Mouse (Mus musculus): Measurements from ENCODE around the gene Ankrd6. TPM values are rescaled to one million over a fixed set of nuclear protein-coding genes. Genes with fewer than 3 reads are reported as not detected.

The Ankrd6 gene
- total RNA-seq, 4 experiments from 2014 or later, result 3.8 to 5.9 (median 4.8) TPM

DNA sequence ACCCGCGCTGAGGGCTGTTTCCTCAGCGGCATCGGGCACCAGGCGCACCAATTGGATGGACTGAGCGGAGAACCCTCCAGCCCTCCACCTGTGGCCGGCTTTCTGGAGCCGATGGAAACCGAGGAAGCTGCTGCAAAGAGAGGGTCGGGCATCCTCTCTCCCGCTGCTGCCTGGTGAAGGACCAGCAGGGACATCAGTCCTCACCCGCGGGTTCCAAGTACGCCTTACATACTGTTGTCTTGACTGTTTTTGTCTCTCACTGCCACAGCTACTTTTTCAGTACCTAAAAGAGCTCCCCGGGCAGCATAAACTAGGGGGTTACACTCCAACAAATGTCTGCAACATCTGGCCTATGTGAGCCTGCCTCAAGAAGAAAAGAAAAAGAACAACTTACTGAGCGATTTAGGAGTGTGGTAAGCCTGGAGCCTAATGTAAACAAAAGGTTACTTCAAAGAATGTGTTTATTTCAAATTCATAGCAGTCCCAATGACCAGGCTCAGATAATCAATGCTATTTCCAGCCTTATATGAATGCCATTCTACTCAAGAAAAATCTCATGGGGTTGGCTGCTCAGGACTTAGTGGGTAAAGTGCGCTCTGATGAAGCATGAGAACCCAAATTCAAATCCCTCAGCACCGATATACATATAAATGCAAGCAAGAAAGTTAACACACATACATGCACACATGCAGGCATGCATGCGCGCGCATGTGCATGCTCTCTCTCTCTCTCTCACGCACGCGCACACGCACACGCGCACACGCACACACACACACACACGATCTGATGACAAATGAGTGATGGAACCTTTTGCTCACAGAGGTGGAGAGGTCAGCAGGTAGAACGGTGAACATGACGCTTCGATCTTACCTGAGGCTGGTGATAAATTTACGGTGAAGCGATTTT is 647 bp upstream of the Ankrd6 start:
- DNase-seq (ENCODE audit: low spot score in 2 of 2), result no peak

DNA sequence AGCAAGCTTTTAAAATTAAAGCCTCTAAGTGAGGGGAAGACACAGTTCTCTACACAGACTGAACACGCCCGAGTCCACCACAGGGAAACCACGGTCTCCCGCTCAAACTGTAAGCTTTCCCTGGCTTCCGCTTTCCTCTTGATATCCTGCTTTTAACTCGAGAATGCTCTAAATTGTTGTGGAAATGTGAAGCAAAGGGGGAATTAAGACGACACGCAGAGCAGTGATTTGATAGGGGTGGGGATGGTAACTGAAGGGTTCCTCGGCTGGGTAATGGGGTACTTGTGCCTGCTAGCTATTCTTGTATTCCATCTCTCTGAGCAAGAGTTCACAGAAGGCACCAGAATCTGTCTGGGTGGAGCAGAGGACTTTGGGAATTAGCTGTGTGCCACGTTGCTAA is 1.9 kb downstream of the Ankrd6 start:
- DNase-seq (ENCODE audit: low spot score in 2 of 2), result no peak

DNA sequence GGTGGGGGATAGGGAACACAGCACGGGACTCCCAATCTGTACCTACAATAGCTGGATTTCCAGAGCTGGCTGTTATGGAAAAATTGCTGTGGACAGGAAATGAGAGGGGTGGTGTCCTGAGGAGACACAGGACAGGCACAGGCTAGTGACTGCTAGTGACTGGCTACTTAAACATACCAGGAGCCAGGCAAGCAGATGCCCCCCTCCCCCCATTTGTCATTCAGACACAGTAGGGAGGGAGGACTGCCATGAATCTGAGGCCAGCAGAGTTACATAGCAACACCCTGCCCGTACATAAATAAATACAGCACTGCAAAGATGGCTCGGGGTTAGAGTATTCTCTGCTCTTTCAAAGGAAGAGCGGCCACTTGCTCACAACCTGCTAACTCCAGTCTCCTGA is 3.0 kb downstream of the Ankrd6 start:
- DNase-seq (ENCODE audit: low spot score in 2 of 2), result no peak

DNA sequence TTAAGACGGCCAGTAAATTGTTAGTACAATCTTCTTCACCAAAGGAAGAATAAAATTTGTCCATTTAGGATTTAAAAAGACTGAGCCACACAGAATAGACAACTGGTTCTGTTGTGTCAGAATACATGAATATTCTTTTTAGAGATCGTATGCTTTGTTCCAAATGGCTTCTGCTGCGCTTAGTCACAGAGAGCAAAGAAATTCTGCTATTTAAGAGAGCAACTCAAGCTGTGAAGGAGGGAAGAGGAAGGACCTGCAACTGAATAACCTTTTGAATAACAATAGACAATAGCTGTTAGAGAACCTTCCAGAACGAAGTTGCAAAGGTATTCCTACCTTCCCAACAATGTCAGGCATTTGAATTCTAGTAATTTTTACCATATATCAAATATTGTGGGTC is 9.7 kb downstream of the Ankrd6 start:
- no peak for DNase-seq (ENCODE audit: low spot score in 2 of 2)

DNA sequence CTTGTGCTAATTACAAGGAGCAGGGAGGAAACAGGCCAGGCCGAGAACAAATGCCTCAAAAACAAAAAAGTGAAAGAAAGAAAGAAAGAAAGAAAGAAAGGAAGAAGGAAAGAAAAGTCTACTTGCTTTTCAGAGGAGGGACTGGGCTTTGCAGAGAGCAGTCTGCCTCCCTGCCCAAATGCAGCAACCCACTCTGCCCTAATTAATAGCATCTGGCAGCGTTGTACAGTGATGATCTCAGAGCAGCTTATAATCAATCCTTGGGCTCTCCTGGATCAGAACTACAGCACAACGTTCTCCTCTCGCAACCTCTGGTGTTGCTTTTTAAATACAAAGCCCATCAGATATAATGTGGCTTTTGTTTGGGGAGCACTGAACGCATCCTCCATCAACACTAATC is 10.7 kb downstream of the Ankrd6 start:
- no peak for DNase-seq (ENCODE audit: low spot score in 2 of 2)

DNA sequence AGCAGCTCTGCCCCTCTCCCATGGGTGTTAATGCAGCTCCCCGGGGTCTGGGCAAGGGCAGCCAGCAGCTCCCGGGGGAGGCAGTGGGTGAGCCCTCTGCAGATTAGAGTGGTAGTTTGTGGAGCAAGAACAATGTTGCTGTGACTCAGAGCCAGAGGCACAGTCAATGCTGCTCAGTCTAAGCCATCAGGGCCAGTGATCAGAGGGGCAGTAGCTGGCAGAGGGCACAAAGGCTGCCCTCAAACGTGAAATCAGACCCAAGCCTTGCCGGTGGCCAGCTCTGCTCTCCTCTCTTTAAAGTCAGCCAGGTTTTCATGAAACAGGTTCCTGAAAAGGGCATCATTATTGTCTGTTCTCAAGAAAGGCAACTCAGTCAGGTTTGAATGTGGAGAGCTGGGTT is 11.1 kb downstream of the Ankrd6 start:
- DNase-seq (ENCODE audit: low spot score in 2 of 2), result no peak

DNA sequence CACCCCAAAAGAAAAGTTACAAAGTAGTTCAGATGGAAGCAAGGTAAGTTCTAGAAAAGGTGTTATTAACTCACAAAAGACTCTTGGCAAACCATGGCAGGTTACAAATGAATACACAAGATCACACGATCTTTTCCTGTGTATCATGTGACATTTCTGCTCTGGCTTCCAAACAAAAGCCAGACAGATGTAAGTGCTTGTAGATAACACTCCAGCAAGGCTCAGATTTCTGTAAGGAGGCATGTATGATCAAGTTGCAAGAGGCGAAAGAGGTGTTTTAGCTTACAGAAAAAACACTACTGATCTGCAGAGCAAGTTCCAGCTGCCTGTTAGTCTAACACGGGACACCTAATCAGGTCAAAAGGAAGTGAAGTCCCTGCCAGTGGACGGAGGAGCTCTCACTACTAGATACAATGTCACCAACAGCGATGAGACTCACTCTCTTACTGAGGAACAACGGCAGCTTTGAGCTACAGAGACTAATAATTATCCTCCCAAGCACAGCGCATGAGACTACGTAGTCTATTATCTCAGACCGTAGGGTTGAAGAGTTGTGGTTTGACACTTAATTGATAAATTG is 13.8 kb downstream of the Ankrd6 start:
- DNase-seq (ENCODE audit: low spot score in 2 of 2), result no peak

DNA sequence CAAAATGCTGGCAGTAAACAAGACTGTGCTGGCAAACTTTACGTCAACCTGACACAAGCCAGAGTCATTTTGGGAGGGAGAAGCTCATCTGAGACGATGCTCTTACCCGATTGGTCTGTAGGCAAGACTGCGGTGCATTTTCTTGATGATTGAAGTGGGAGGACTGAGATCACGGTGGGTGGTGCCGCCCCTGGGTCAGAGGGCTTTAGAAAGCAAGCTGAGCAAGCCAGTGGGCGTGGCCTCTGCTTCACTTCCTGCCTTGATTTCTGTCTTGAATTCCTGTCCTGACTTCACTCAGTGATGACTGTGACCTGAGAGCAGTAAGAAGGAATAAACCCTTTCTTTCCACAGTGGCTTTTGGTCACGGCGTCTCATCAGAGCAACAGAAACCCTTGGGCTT is 18.6 kb downstream of the Ankrd6 start:
- no peak for DNase-seq (ENCODE audit: low spot score in 2 of 2)

DNA sequence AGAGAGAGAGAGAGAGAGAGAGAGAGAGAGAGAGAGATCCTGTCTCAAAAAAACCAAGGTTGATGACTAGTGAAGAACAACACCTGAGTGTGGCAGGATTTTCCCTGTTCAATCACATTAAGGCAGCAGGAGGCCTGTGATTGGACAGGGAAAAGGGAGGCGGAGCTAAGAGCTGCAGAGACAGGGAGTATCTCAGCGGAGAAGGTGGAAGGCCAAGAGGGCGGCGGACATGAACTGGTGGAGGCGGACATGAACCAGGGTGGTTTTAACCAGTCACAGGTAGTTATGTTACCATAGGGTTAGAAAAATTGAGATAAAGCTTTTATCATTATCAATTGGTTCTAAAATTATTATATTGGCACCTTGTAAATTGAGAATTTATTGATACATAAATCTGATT is 20.9 kb downstream of the Ankrd6 start:
- DNase-seq (ENCODE audit: low spot score in 2 of 2), result no peak

DNA sequence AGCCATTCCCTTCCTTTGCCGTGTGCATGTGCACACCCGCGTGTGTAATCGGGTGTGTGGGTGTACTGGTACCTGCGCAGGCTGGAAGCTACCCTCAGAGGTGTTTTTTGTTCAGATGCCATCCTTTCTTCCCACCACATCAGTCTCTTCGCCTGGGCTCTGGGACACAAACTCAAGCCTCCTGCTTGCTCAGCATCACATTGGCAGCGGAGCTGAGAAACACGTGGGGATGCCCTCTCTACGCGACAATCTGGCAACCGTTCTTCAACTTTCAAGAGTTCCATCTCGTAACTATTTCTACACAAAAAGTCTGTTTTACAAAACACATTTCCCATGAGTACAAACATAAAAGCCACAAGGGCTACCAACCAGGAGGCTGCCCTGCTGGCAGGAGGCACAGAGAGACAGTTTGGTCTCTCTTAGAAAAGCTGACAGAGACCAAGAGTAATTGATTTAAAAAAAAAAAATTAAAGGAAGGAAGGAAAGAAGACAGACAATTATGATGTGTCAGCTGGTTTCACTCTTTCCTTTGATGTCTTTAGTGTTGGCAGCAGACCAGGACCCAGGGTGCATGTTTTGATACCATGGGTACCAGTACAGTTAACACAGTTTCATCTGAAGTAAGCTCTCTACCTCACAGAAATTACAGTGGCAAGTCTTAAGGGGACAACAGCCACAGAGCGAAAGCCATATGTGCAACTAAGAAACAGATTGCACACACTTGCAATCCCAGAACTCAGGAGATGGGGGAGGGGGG is 21.8 kb downstream of the Ankrd6 start:
- no peak for DNase-seq (ENCODE audit: low spot score in 2 of 2)

DNA sequence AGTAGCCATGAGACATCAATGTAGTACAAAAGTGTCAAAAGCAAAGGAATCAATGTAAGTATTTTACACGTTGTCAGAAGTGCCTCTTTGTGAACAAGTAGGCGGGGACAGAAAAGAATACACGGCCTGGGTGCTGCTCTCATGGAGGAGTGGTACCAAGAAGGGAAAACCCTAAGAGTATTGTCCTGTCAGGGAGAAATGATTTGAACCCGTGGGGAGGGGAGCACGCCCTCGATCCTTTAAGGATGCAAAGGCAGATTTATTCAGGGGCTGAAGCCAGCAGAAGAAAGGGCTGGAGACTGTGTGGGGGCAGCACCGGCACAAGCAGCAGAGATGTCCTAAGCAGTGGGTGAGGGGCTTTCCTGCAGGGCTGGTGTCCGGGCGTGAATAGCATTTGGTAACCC is 26.7 kb downstream of the Ankrd6 start:
- DNase-seq (ENCODE audit: low spot score in 2 of 2), result no peak

DNA sequence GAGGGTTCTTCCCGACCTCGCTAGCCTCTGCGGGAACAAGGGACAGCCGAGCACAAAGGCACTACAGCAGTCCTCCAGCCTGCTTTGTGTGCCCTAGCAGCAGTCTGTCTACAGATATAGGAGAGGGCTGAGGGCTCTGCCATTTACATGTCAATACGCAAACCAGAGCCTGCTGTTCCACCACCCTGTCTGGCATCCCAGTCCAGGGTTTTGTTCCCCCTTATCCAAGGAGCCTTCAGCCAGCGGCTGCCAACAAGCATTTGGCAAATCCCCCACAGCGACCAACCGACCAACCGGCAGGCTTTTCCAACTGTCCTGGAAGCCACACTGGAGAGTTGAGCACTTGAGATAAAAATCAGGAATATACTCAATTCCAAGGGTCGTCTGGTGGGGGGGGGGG is 27.2 kb downstream of the Ankrd6 start:
- DNase-seq (ENCODE audit: low spot score in 2 of 2), result no peak

DNA sequence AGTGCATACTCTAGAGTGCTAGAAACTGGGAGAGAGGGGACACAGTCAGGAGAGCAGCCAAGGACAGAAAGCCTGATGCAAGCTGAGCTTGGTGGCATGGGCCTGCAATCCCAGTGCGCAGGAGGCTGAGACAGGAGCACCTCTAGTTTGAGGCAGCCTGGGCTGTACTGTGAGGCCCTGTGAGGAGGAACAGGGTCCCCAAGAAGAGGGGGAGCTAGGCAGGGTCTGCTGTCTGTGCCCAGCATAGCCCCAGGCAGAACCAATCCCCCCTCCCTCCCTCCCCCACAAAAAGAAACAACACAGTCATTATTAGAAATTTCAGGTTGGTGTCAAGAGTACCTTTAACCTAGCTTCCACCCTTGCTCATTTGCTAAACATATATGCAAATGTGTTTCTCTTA is 27.8 kb downstream of the Ankrd6 start:
- DNase-seq (ENCODE audit: low spot score in 2 of 2), result no peak

DNA sequence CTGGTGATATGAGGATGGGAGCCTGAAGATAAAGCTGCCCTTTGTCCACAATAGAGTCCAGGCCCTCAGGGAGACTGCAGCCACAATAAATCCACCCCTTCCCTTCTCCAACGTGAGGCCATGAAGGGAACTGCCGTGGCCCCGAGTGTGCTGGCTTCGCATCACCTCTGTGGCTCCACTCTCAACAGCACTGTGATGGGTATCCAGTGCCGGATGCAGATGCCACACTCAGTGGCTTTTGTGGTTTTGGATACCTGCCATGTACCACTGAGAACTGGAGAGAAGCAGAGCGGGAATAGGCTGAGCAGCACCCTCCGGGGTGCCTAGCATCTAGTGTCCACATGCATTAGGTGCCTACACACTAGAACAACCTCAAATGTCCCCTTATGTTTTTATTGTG is 29.8 kb downstream of the Ankrd6 start:
- DNase-seq (ENCODE audit: low spot score in 2 of 2), result no peak

DNA sequence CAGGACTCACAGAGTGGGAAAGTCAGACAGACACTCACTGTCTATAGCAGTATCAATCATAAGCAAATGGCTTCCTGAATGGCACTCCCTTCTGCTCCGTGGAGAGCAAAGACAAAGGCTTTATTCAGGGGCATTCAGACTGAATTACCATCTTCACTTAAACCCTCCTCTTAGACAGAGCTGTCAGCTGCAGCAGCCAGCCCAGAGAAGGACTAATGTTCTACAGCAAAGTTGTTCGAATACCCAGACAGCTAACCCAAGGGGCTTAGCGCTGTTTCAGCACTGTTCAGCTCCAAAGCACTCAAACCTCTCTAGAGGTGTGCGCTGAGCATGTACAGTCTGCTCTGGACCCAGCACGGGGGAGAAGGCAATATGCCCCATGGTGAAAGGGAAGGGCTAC is 32.1 kb downstream of the Ankrd6 start:
- DNase-seq (ENCODE audit: low spot score in 2 of 2), result no peak

DNA sequence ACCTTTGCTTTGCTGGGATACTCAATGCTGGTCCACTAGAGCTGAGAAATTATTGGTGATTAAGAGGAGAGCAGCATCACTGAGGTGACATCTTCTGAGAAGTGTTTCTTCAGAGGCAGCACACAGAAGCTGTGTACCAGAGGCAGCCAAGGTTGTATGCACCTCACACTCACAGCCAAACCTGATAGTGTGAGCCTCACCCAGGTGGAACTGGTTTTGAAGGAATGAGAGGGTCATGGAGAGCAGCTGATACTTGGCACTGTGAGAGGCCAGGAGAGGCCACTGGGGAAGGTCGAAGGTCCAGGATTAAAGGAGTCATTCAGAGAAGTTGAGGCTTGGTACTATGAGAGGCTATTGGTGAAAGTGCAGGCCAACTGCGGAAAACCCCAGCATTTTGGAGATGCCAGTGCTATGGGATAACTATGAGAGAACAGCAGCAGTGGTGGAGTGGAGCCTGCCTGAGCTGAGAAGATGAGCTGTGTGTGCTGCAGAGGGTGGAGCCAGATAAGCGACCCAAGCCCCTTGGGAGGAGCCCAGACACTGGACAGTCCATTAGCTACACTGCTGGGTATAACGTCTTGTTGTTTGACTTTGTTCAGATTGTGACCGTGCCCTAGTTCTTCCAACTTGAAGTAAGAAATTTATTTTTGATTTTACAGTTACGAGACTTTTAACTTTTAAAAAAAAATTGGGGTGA is 33.8 kb downstream of the Ankrd6 start:
- DNase-seq (ENCODE audit: low spot score in 2 of 2), result no peak

DNA sequence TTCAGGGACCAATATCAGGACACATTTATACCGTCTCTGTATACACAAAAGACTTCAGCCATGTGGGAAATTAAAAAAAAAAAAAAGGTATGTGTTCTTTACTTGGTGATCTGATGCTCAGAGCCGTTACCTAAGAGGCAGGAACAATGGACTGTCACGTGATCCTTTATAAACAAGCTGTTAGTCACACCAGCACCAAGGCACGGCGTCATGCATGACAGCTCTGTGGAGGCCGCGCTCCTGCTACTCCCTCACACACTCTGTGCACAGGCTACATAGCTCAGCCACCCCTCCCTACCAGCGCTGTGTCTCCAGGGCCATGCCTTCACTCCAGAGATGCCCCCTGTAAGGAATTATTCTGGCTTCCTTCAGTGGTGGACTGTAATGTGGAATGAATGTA is 34.7 kb downstream of the Ankrd6 start:
- no peak for DNase-seq (ENCODE audit: low spot score in 2 of 2)

DNA sequence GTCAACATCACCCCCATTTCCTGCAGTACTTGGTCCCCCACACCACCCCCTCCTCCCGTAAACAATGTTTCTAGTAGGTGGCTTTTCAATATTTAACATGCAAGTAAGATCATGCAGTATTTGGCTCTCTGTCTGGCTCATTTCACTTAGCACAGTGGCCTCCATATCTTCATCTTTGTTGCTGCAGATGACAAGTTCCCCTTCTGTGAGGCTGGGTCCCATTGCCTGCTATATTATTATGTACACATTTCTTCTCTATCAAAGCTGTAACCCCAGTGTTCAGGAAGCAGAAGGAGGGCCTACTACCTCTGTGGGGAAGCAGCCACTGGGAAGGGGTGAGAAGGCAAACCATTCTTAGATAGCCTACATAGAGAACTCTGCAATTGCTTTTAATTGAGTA is 40.6 kb downstream of the Ankrd6 start:
- no peak for DNase-seq (ENCODE audit: low spot score in 2 of 2)

DNA sequence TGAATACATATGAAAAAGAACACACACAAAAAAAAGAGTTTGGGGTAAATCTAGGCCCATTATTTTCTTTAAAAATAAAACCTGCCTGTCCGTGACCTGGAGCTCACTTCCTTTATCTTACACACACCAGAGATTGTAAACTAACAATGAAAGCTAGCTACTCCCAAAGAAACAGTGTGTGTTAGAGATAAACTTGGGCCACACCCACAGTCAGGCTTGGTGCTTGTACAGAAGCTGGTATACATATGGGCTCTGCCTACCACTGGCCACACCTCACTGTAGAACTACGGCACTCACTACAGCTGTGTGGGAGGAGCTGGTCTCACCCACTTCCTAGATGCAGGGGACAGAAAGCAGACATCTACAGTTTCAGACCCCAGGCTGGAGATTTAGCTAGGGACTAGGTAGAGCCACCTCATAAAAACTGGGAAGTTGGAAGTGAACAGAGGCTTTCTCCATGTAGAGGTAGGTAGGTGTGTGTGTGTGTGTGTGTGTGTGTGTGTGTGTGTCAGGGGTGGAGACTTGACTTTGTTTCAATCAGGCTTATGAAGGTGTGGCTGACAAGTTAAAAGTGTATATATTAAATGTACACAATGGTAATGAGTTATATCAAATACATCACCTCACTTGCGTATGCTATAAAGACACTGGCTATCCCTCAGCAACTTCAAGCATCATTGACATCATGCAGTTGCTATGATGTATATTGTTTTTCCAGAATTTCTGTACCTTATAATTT is 41.2 kb downstream of the Ankrd6 start:
- DNase-seq (ENCODE audit: low spot score in 2 of 2), result no peak

DNA sequence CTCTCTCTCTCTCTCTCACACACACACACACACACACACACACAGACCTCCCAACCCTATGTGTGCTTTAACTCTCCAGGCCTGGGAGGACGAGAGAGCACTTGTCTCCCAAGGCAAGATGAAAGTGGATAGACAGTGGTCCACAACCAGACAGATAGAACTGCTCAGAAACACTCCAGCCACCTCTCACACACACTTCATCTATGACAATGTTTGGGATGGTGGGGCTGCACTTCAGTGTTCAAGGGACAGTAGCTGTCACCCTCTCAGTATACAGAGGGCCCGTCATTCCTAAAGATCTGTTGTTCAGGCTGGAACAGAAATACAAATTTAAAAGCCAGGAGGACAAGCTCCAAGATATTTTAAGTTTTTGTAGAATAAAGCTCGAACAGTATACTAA is 43.0 kb downstream of the Ankrd6 start:
- DNase-seq (ENCODE audit: low spot score in 2 of 2), result no peak

DNA sequence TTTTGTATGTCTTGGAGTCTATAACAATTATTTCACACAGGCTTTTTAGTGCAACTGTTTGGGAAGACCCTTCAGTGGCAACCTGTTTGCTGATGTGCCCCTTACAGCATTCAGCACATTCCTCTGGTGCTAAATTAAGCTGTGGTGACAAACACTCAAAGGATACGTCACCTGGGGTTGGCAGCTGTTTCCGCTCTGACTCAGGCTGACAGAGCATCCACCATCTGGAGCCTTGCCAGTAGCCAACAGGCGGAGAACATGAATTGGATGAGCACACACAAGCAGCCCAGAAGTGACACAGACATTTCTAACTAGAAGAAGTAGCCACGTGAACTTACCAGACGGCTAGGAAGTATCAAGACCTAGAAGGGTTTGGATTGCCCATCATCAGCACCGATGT is 44.0 kb downstream of the Ankrd6 start:
- peak; percentile 41 to 51 for DNase-seq (ENCODE audit: low spot score in 2 of 2)
